Mouse (Mus musculus) adrenal gland, postnatal 25 days (tissue): ENCODE data around the gene Chkb. TPM values are rescaled to one million over a fixed set of nuclear protein-coding genes. Genes with fewer than 3 reads are reported as not detected.
"Not testable (repeated sequence)": the region's sequence is repeated elsewhere in the genome, so short reads cannot be mapped to it uniquely, and the experiment has no call there.

Experiments used
- DNase-seq: peaks from one replicate; pipeline ENCODE4 v3.0.0; 2021; ENCODE audit warnings: mixed read lengths
- total RNA-seq: library from RNA; stranded (reverse); gene quantifications from 2 replicates; pipeline ENCODE4 v1.2.3, GENCODE M21; 2021

Chkb gene
- total RNA-seq, 1 experiment from 2014 or later: 73.9 TPM

- peak; percentile 32 for DNase-seq
Observed at GRCm38 (mm10) chr15:89453865-89454478, 24.3 kb upstream of the Chkb start, which contains the start of gene Mapk8ip2. TSS of gene Mapk8ip2 (plus strand) at chr15:89453913.

GRCm38 (mm10) chr15:89452906-89453864 lies 23.5 kb upstream of the Chkb start:
- peak; percentile 76 for DNase-seq

- DNase-seq: no peak
Observed at GRCm38 (mm10) chr15:89442486-89443070, 12.9 kb upstream of the Chkb start.

- DNase-seq: no peak
Observed at GRCm38 (mm10) chr15:89435878-89436277, 6.2 kb upstream of the Chkb start.

GRCm38 (mm10) chr15:89434136-89434535 lies 4.4 kb upstream of the Chkb start:
- DNase-seq: no peak

- no peak for DNase-seq
Observed at GRCm38 (mm10) chr15:89432946-89433345, 3.2 kb upstream of the Chkb start.

- no peak for DNase-seq
Observed at GRCm38 (mm10) chr15:89431806-89432205, 2.1 kb upstream of the Chkb start.

GRCm38 (mm10) chr15:89431271-89431670 lies 1.6 kb upstream of the Chkb start:
- no peak for DNase-seq

GRCm38 (mm10) chr15:89430771-89431170 lies 1.1 kb upstream of the Chkb start:
- DNase-seq: not testable (repeated sequence)

GRCm38 (mm10) chr15:89430341-89430740 lies 633 bp upstream of the Chkb start:
- no peak for DNase-seq

- no peak for DNase-seq
Observed at GRCm38 (mm10) chr15:89428821-89429351, 822 bp downstream of the Chkb start.

- no peak for DNase-seq
Observed at GRCm38 (mm10) chr15:89428136-89428790, 1.4 kb downstream of the Chkb start.

GRCm38 (mm10) chr15:89426716-89427115 lies 3.0 kb downstream of the Chkb start:
- peak; percentile 21 for DNase-seq

- no peak for DNase-seq
Observed at GRCm38 (mm10) chr15:89425711-89426121, 4.0 kb downstream of the Chkb start, which contains the start of gene Cpt1b. TSS of gene Cpt1b (minus strand) at chr15:89425863.

GRCm38 (mm10) chr15:89424621-89425020 lies 5.1 kb downstream of the Chkb start:
- no peak for DNase-seq

- DNase-seq: no peak
Observed at GRCm38 (mm10) chr15:89421938-89422337, 7.8 kb downstream of the Chkb start.

- DNase-seq: no peak
Observed at GRCm38 (mm10) chr15:89415282-89415681, 14.4 kb downstream of the Chkb start.

- no peak for DNase-seq
Observed at GRCm38 (mm10) chr15:89410118-89410517, 19.6 kb downstream of the Chkb start, which contains the start of gene Syce3. TSS of gene Syce3 (minus strand) at chr15:89410503.

- no peak for DNase-seq
Observed at GRCm38 (mm10) chr15:89406691-89407090, 23.0 kb downstream of the Chkb start.

GRCm38 (mm10) chr15:89404831-89405623 lies 24.7 kb downstream of the Chkb start:
- no peak for DNase-seq

GRCm38 (mm10) chr15:89402471-89402870 lies 27.2 kb downstream of the Chkb start:
- no peak for DNase-seq
